Mouse (Mus musculus) G1E (cell line): ENCODE measurements around the gene Zglp1. TPM values are rescaled to one million over a fixed set of nuclear protein-coding genes. Genes with fewer than 3 reads are reported as not detected.
"Not testable (repeated sequence)": the region's sequence is repeated elsewhere in the genome, so short reads cannot be mapped to it uniquely, and the experiment has no call there.

Experiments
- ATAC-seq: 2 replicates; pipeline ENCODE4 v1.8.0; 2016; ENCODE audit warnings: mild to moderate bottlenecking; ENCODE audit not compliant: insufficient number of reproducible peaks, poor library complexity, low FRiP score, severe bottlenecking; ENCODE audit errors: extremely low read depth
- DNase-seq: peaks from one replicate; pipeline ENCODE4 v3.0.0; 2012; ENCODE audit warnings: low spot score
- H3K27me3 ChIP-seq: 2 replicates; pipeline ENCODE4 v1.6.1; 2012; ENCODE audit warnings: mild to moderate bottlenecking, low read length, inconsistent platforms; ENCODE audit not compliant: insufficient read depth
- H3K36me3 ChIP-seq: replicated peaks from 2 replicates; pipeline ENCODE3; 2012; ENCODE audit warnings: mild to moderate bottlenecking, inconsistent platforms
- H3K4me1 ChIP-seq: 2 replicates; pipeline ENCODE4 v1.6.1; 2012; ENCODE audit warnings: low read depth, low read length, inconsistent platforms, mixed read lengths; ENCODE audit not compliant: insufficient read depth
- H3K4me3 ChIP-seq: 2 replicates; pipeline ENCODE4 v1.5.1; 2012; ENCODE audit warnings: low read depth, mild to moderate bottlenecking, inconsistent platforms, low read length, moderate library complexity, mixed read lengths
- H3K9me3 ChIP-seq: replicated peaks from 2 replicates; pipeline ENCODE4 v1.6.1; 2012; ENCODE audit warnings: inconsistent platforms
- CTCF ChIP-seq: IDR thresholded peaks from 2 replicates; pipeline ENCODE4 v1.5.1; 2012; ENCODE audit warnings: low read depth, low read length, inconsistent platforms, mixed read lengths
- GATA1 ChIP-seq: IDR thresholded peaks from 2 replicates; pipeline ENCODE4 v1.6.1; 2012; ENCODE audit warnings: borderline replicate concordance, low read length, inconsistent platforms, mixed read lengths
- GATA2 ChIP-seq: IDR thresholded peaks from 2 replicates; pipeline ENCODE4 v1.6.1; 2012; ENCODE audit warnings: low read depth, low read length, inconsistent platforms, borderline replicate concordance
- POLR2AphosphoS5 ChIP-seq: IDR thresholded peaks from 2 replicates; pipeline ENCODE4 v1.6.1; 2012; ENCODE audit warnings: low read depth, low read length, inconsistent platforms; ENCODE audit not compliant: insufficient replicate concordance
- TAL1 ChIP-seq: conservative IDR thresholded peaks from 2 replicates; pipeline ENCODE4 v1.6.1; 2012; ENCODE audit warnings: low read depth, low read length, inconsistent platforms, mixed read lengths
- polyA plus RNA-seq: library from polyadenylated mRNA; stranded (reverse); fragments of >175 nt; gene quantifications from 2 replicates; pipeline ENCODE4 v1.2.3, GENCODE M21; 2012
- total RNA-seq, 2 experiments: library from RNA; stranded (forward) in 1 of 2; stranded (reverse) in 1 of 2; fragments of 200-1000 nt in 1 of 2; fragments of >200 nt in 1 of 2; fragmentation: Nextera tagmentation in 1 of 2; gene quantifications; 2 replicates each; pipeline ENCODE4 v1.2.3; 2014 to 2017

Gene Zglp1
- total and polyA plus RNA-seq, 3 experiments = 4.5 TPM; not detected in 2

GRCm38 (mm10) chr9:21073044-21073840 lies 6.3 kb upstream of the Zglp1 start, which contains the start of the genes Gm49373 and Fdx1l:
Gene Gm49373 (minus strand): TSS chr9:21073096.
Gene Fdx1l (minus strand): TSS chr9:21073614.
- peak; percentile 91 for DNase-seq
- no peaks in the 10 kb centered on the region for H3K27me3 ChIP-seq
- H3K36me3 ChIP-seq = peaks cover 87% of the 10 kb centered on the region
- H3K4me3 ChIP-seq = peak within 1 kb of the TSS; percentile 100
- peak; percentile 73; the same call in 1 of the 2 replicates for TF ChIP-seq POLR2AphosphoS5
- TF ChIP-seq CTCF = no peak
- peak; percentile 80 for ATAC-seq
- no peaks in the 10 kb centered on the region for H3K9me3 ChIP-seq
- peaks cover 38% of the 10 kb centered on the region for H3K4me1 ChIP-seq

- TF ChIP-seq POLR2AphosphoS5 = peak; percentile 66; the same call in 1 of the 2 replicates
- TF ChIP-seq GATA1 = no peak
- TF ChIP-seq CTCF = no peak
- TF ChIP-seq GATA2 = no peak
- TF ChIP-seq TAL1 = no peak
- no peaks in the 10 kb centered on the region for H3K9me3 ChIP-seq
- DNase-seq (no peak), ATAC-seq (peak; percentile 9; the same call in 1 of the 2 replicates)
- H3K4me3 ChIP-seq = peak overlapping the region; percentile 100
- no peaks in the 10 kb centered on the region for H3K27me3 ChIP-seq
- H3K4me1 ChIP-seq = peaks cover 42% of the 10 kb centered on the region
- peaks cover 87% of the 10 kb centered on the region for H3K36me3 ChIP-seq
Measured at GRCm38 (mm10) chr9:21072641-21073040, 5.7 kb upstream of the Zglp1 start.

- TF ChIP-seq GATA1 (no peak), POLR2AphosphoS5 (no peak), GATA2 (no peak), TAL1 (no peak), CTCF (no peak)
Measured at GRCm38 (mm10) chr9:21062928-21063327, 4.0 kb downstream of the Zglp1 start.

GRCm38 (mm10) chr9:21051578-21051977 lies 15.3 kb downstream of the Zglp1 start:
- no peak for ATAC-seq
- H3K4me3 ChIP-seq = no peak overlapping the region
- no peak for DNase-seq
- H3K36me3 ChIP-seq = no peaks in the 10 kb centered on the region
- peaks cover 27% of the 10 kb centered on the region for H3K27me3 ChIP-seq
- TF ChIP-seq GATA1 (no peak), CTCF (no peak), TAL1 (no peak), GATA2 (no peak), POLR2AphosphoS5 (no peak)
- H3K4me1 ChIP-seq = peaks cover 6% of the 10 kb centered on the region
- no peaks in the 10 kb centered on the region for H3K9me3 ChIP-seq

More at GRCm38 (mm10) chr9:21062928-21063327, 4.0 kb downstream of the Zglp1 start:
- DNase-seq (no peak), ATAC-seq (no peak)
- H3K9me3 ChIP-seq = no peaks in the 10 kb centered on the region
- H3K36me3 ChIP-seq = peaks cover 64% of the 10 kb centered on the region
- peaks cover 12% of the 10 kb centered on the region for H3K4me1 ChIP-seq
- no peaks in the 10 kb centered on the region; the same call in 1 of the 2 replicates for H3K27me3 ChIP-seq
- H3K4me3 ChIP-seq = no peak overlapping the region

- ATAC-seq (no peak), DNase-seq (no peak)
- Histone ChIP-seq H3K27me3 (peaks cover 19% of the 10 kb centered on the region), H3K4me3 (no peak overlapping the region), H3K4me1 (peaks cover 20% of the 10 kb centered on the region), H3K9me3 (no peaks in the 10 kb centered on the region), H3K36me3 (no peaks in the 10 kb centered on the region)
- TF ChIP-seq GATA1 (no peak), GATA2 (no peak), POLR2AphosphoS5 (no peak), CTCF (no peak), TAL1 (no peak)
Measured at GRCm38 (mm10) chr9:21045235-21045634, 21.7 kb downstream of the Zglp1 start.

GRCm38 (mm10) chr9:21044785-21045184 lies 22.1 kb downstream of the Zglp1 start:
- ATAC-seq = not testable (repeated sequence)
- peaks cover 24% of the 10 kb centered on the region for H3K4me1 ChIP-seq

More at GRCm38 (mm10) chr9:21044785-21045184, 22.1 kb downstream of the Zglp1 start:
- H3K27me3 ChIP-seq = peaks cover 17% of the 10 kb centered on the region
- DNase-seq, H3K9me3 ChIP-seq, H3K36me3 ChIP-seq, H3K4me3 ChIP-seq: not testable (repeated sequence)
